Mouse (Mus musculus) adrenal gland, postnatal 25 days (tissue): ENCODE data around the gene Plb1. TPM values are rescaled to one million over a fixed set of nuclear protein-coding genes. Genes with fewer than 3 reads are reported as not detected.

Source experiments
- DNase-seq: peaks from one replicate; pipeline ENCODE4 v3.0.0; 2021; ENCODE audit warnings: mixed read lengths
- total RNA-seq: library from RNA; stranded (reverse); gene quantifications from 2 replicates; pipeline ENCODE4 v1.2.3, GENCODE M21; 2021

Gene Plb1
- total RNA-seq, 1 experiment from 2014 or later: not detected

DNA sequence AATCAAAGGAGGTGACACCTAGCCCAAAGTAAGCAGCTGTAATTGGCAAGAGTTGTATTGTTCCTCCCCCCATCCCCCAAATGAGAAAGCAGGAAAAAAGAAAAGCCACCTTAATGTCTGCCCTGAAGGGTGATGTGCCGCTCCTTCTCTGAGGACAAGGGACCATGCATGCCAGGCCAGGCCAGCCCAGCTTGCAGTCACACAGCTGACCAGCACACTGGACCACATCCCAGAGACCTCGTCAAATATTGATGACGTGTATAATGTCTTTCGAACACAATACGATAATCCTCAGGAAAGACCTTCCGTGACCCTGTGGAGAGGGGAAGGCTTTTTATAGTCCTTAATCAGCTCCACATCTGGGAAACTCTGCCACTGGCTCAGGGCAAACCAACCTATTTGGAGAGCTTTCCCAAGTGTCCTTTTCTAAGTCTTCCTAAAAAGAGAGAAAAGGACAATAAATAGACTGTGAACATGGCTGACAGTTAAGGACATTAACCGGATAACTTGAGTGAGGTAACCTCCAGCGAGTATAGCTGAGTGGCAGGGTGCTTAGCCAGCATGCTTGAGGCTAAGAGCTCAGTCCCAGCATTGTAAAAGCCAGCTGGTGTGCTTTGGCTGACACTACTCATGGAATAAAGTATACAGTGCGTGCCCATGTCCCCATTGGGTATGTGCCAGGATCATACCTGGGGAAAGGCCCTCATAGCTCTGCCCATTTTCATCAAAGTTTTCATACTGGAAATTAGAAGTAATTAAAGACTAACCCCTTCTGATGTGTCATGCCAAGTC lies 162.8 kb downstream of the Plb1 start:
- DNase-seq: no peak

DNA sequence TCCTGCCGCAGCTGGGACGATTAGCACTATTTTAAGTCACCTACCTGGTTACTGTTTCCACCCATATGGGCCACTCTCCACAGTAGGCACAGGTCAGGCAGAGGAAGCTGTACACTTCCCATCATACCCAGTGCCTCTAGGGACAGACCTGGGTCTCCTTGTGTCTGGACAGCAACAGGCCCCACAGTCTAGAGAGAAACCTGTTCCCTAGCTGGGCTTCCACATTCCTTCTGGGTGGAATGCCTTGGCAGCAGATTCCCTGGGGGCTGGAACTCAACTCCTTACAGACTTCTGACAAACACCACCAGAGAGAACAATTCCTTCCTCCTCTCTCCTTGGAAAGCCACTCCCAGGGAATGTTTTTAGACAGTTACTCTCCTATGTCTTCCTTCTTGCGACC lies 165.2 kb downstream of the Plb1 start:
- no peak for DNase-seq

DNA sequence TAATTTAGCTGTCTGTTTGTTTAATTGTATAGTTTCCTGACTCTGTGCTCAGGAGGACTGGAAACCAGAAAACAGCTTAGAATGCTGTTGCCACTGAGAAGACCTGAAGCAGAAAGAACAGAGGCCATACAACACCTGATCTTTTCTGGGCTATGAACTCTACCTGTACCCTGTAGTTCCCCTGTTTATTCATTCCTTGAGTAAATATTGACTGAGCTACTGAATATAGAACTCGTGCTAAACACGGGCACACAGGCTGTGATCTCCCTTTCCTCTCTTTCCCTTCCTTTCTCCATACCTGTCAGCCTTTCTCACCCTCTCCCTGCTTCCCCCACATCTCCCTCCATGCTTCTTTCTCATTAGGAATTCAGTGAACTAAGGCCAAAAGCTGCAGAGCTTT lies 168.4 kb downstream of the Plb1 start:
- no peak for DNase-seq

DNA sequence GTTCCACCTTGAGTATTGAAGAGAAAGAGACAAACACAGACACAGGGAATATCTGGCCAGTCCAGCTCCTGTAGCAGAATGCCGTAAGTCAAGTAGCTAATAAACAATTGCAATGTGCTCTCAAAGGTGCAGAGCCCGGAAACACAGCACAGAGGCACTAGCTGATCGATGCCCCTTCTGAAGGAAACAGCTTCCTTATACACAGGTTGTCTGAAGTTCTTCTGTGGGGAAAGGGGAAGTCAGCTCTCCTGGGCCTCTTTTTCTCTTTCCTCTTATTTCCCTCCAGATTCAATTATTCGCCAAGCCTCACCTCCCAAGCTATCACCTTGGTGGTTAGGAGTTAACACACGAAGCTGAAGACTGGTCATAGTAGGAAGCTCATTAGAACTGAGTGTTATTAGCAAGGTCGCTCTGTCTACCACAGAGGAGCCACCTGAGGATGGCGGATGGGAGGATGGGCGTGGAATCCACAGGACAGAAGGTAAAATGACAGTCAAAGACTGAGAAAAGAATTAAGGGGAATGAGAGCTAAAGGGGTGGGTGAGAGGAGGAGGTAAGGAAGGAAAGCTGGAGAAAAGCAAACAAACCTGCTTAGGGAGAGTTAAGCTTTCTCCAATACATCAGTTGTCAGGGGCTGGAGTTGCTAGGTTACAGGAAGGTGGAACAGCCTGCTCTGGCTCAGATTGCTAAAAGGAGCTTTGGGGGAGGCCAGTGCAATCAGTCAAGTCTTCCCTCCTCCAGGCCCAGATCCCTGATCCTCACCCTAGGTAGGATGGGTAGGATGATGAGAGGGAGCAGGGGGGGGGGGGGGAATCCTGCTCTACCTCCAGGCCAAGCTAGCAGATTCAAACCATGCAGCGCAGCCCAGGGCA lies 170.8 kb downstream of the Plb1 start:
- no peak for DNase-seq

DNA sequence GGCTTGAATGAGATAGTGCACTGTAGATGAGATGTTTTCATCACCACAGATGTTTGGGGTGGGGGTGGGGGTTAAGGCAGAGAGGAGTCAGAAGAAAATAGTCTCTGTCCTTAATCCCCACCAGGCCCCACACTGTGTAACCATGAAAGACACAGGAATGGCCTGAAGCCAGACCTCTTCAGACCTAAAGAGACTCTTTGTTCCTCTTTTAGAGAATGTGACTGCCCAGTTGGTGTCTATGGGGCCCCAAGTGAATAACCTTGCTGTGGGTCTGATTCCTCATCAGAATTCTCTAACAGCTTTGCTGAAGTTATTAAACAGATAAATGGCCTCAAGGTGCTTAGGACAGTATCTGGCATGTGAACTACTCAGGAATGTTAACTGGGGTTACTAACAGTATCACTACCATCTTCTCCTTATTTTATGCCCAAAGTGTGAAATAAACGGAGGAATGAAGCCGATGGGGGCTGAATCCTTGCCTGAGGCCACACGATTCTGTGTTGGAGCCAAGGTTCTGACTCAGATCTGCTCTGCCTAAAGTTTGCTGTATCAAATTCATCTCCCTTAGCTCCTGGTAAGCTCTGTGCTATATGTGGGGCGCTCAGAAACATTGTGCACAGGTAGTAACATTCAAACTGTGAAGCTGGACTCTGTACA lies 172.8 kb downstream of the Plb1 start:
- no peak for DNase-seq

DNA sequence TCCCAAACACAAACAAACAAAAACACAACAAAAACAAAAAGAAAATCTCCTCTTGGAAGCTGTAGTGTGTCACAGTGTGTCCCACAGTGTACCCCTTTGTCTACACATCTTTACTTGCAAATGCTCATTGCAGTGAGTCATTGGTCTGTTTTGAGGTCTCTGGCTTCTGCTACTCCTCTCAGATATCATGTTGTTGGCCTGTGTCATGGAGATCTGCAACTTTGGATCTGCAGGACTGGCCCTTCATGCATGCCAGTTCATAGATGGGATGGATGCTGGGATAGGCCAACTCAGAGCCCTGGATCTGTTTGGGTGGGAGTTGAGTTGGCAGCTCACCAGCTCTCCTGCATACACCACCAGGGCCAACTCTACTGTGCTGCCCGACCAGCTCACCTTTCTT lies 176.3 kb downstream of the Plb1 start:
- no peak for DNase-seq

DNA sequence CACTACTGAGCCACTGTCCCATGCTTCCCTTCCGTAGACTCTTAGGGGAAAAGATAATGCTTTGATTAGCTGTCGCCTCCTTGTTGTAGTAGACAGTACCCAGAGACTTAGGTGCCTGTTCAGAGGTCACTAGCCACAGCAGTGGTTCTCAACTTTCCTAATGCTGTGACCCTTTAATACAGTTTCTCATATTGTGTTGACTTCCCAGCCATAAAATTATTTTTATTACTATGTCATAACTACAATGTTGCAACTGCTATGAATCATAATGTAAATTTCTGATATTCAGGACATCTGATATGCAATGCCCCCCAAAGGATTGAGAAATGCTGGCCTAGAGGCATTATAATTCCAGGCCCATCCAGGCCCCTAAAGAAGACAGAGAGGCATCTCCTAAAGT lies 177.2 kb downstream of the Plb1 start:
- DNase-seq: no peak

DNA sequence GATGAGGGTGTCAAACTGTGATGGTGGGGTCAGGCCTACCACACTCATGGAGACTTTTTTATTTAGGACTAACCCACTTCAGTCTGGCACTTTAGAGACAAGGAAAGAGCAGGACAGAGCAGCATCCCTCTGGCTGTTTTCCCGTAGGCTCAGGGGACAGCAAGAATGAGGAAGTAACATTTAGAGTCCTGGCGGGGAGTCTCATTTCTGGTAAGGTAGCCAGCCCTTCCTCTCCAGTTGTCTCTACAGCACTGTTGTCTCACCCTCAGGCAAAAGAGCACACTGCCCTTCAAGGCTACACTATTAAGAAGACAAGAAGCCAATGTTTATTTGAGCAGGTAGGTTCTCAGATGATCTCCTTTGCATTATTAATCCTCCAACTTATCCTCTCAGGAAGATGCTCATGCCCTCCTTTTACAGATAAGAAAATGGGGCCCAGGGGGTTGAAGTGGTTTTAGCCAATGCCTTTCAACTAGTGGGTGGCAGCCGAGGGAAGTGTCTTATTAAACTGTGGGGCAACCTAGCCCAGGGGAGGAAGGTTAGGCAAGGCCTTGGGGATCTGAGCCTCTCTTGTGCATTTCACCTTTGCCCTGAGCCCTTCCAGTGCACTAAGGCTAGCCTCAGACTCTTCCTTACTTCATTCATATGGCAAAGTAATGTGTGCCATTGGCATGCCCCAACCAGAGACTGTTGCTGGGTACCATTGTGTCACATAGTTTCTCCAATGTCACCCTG lies 178.6 kb downstream of the Plb1 start:
- DNase-seq: no peak

DNA sequence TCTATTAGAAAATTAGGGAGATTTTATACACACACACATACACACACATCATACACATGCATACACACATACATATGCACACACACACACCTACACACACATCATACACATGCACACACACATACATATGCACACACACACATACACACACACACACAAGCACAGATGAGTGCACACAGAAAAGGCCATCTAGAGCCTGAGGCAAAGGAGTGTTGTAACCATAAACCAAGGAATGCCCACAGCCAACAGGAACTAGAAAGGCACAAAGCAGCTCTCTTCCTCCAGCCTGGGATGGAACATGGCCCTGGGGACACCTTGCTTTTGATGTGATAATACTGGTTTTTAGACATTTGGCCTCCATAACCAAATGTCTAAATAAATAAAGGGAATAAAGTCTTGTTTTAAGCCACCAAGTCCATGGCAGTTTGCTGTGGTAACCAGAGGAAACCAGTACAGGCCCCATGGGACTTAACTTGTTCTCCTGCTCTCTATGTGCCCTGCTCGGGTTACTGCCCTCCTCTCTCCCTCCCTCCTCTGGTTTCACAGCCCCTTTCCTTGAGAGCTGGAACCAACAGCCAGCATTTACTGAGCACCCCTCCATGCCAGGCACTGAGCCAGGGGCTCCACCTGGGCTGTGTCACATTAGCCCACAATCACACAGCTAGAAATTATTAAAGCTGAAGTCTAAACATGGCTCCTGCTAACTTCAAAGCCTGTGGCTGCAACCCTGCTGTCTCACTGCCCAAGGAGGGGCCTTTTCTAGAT lies 179.9 kb downstream of the Plb1 start:
- no peak for DNase-seq

DNA sequence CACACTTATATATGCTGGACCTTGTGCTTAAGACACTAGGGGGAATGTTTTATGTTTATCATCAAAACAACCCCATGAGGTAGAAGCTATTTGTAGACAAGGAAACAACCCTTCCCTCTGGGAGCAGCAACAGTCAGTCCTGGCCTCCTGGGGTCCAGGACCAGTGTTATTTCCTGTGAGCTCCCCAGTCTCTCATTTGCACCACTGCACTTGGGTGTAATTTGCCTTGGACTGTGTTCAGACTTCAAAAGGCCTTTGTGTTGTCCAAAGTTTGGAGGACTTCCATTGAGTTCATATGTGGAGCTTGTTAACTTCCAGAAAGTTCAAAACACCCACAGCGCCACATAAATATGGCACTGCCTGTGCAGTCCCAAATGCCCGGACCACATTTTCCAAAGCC lies 180.6 kb downstream of the Plb1 start:
- no peak for DNase-seq

DNA sequence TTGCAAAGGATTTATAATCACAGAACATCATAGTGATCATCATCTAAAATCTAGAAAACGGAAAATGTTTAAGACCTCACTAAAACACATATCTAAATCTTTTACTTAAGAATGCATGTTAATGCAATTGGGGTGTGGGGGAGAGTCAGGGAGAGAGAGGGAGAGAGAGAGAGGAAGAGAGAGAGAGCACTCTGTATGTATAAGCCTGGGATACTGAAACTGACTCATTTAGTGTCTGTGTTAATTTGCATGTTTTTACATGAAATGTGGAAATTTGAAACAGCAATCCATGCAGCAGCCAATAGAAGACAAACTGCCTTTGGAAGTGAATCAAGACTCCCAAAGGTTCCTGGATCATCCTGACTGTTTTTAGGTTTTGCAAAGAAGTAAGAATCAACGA lies 181.1 kb downstream of the Plb1 start:
- no peak for DNase-seq

DNA sequence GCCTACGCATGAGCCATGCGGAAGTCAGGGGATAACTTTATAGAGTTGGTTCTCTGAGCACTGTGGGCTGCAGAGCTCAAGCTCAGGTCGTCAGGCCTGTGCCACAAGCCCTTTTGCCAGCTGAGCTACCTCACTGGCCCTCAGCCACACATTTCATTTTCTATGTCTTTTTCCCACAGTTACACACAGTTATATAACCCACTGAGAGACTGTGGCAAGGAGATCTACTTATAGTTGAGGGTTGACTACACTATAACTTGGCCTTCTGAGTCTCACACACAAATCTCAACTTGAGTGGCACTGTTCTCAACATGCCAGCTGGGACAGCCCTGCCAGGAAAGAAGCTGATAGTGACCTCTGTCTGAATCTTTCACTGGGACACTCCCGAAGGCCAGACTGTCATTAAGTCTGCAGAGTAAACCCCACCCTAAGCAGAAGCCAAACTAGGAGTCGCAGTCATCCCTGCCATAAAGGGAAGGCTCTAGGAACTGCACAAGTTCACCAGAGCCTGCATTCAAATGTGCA lies 182.0 kb downstream of the Plb1 start:
- DNase-seq: no peak

DNA sequence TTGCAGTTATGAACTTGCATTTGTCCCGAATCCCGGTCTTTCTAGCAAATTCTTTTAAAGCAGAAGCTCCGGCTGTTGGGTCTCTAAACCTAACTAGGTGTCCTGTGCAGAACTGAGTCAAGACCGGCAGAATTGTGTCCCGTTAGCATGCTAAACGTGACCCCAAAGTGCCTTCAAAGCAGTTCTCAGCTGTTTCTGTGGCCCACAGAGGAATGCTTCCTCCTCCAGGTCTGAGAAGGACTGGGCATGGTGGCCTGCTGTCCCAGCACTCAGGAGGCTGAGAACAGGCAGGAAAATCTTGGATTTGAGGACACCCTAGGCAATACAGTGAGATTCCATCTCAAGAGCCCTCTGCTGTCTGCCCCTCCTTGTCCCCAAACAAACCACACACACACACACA lies 183.0 kb downstream of the Plb1 start:
- DNase-seq: no peak

Other genes with a start within 250 kb of the Plb1 start
- 470 and 512 TPM in 2 replicates for gene Fosl2, start 96.9 kb upstream of the Plb1 start, total RNA-seq
- 445 and 531 TPM in 2 replicates for gene Ppp1cb, start 226.1 kb downstream of the Plb1 start, total RNA-seq